Mouse (Mus musculus) ES-E14 (cell line): ENCODE measurements around the gene Hist1h3c. TPM values are rescaled to one million over a fixed set of nuclear protein-coding genes. Genes with fewer than 3 reads are reported as not detected.
"Not testable (repeated sequence)": the region's sequence is repeated elsewhere in the genome, so short reads cannot be mapped to it uniquely, and the experiment has no call there.

Experiments
- DNase-seq: peaks from one replicate; pipeline ENCODE4 v3.0.0-alpha.2; 2013; ENCODE audit warnings: low read depth, low spot score
- H3K27ac ChIP-seq: 2 replicates; pipeline ENCODE4 v1.5.1; 2012; ENCODE audit warnings: low read depth, mild to moderate bottlenecking, low read length, moderate library complexity, mixed read lengths; ENCODE audit not compliant: poor library complexity, insufficient read depth, severe bottlenecking
- H3K36me3 ChIP-seq: 2 replicates; pipeline ENCODE4 v1.6.1; 2012; ENCODE audit warnings: mild to moderate bottlenecking, low read length, moderate library complexity, mixed read lengths; ENCODE audit not compliant: control insufficient read depth, poor library complexity, insufficient read depth, severe bottlenecking
- H3K4me1 ChIP-seq, 2 experiments: fragments of 150-350 bp in 1 of 2; sonication (generic) in 1 of 2; 2 replicates each; pipeline ENCODE4 v1.6.1; 2012; ENCODE audit warnings: low read length in 2 of 2, mild to moderate bottlenecking in 1 of 2, mixed read lengths in 1 of 2; ENCODE audit not compliant: control insufficient read depth in 2 of 2, insufficient read depth in 2 of 2, poor library complexity in 1 of 2
- H3K4me3 ChIP-seq, 2 experiments: fragments of 150-350 bp in 1 of 2; sonication (generic) in 1 of 2; 2 replicates each; pipeline ENCODE4 v1.5.1; 2012; ENCODE audit warnings: low read length in 2 of 2, low read depth in 1 of 2, mild to moderate bottlenecking in 1 of 2, mixed read lengths in 1 of 2; ENCODE audit not compliant: insufficient read depth in 1 of 2, poor library complexity in 1 of 2, severe bottlenecking in 1 of 2
- H3K9ac ChIP-seq: 2 replicates; pipeline ENCODE4 v1.6.1; 2012; ENCODE audit warnings: low read depth, mild to moderate bottlenecking, low read length, mixed read lengths; ENCODE audit not compliant: poor library complexity, insufficient read depth, severe bottlenecking
- H3K9me3 ChIP-seq: fragments of 150-350 bp; sonication (generic); 2 replicates; pipeline ENCODE4 v1.6.1; 2012; ENCODE audit warnings: low read depth, mild to moderate bottlenecking, low read length; ENCODE audit not compliant: control insufficient read depth, insufficient read depth
- CHD2 ChIP-seq: IDR thresholded peaks from 2 replicates; pipeline ENCODE4 v1.6.1; 2014; ENCODE audit warnings: mild to moderate bottlenecking, low read depth, low read length, inconsistent platforms
- HCFC1 ChIP-seq: IDR thresholded peaks from 2 replicates; pipeline ENCODE4 v1.6.1; 2012; ENCODE audit warnings: low read length, inconsistent platforms, borderline replicate concordance; ENCODE audit not compliant: insufficient read depth
- MAFK ChIP-seq: IDR thresholded peaks from 2 replicates; pipeline ENCODE4 v1.6.1; 2014; ENCODE audit warnings: mild to moderate bottlenecking, low read depth, low read length, inconsistent platforms; ENCODE audit not compliant: insufficient read depth
- ZC3H11A ChIP-seq: IDR thresholded peaks from 2 replicates; pipeline ENCODE4 v1.6.1; 2012; ENCODE audit warnings: low read depth, mild to moderate bottlenecking, inconsistent platforms, low read length, borderline replicate concordance
- ZNF384 ChIP-seq: IDR thresholded peaks from 2 replicates; pipeline ENCODE4 v1.6.1; 2012; ENCODE audit warnings: low read depth, low read length, inconsistent platforms
- in situ Hi-C, 2 experiments: fragments of 600-800 bp; cut with MboI; formaldehyde crosslinking; loops; one replicate each; pipeline ENCODE4 v1.15.1; 2025; ENCODE audit warnings: low sequenced_read_pairs in 2 of 2, inconsistent platforms in 1 of 2; ENCODE audit not compliant: unreplicated experiment in 2 of 2
- total RNA-seq: library from RNA; depleted of rRNA; stranded (reverse); fragments of 300-350 nt; gene quantifications from 2 replicates; pipeline ENCODE4 v1.2.3, GENCODE M21; 2012

Hist1h3c gene
- total RNA-seq, 1 experiment = 1,161 TPM

DNA sequence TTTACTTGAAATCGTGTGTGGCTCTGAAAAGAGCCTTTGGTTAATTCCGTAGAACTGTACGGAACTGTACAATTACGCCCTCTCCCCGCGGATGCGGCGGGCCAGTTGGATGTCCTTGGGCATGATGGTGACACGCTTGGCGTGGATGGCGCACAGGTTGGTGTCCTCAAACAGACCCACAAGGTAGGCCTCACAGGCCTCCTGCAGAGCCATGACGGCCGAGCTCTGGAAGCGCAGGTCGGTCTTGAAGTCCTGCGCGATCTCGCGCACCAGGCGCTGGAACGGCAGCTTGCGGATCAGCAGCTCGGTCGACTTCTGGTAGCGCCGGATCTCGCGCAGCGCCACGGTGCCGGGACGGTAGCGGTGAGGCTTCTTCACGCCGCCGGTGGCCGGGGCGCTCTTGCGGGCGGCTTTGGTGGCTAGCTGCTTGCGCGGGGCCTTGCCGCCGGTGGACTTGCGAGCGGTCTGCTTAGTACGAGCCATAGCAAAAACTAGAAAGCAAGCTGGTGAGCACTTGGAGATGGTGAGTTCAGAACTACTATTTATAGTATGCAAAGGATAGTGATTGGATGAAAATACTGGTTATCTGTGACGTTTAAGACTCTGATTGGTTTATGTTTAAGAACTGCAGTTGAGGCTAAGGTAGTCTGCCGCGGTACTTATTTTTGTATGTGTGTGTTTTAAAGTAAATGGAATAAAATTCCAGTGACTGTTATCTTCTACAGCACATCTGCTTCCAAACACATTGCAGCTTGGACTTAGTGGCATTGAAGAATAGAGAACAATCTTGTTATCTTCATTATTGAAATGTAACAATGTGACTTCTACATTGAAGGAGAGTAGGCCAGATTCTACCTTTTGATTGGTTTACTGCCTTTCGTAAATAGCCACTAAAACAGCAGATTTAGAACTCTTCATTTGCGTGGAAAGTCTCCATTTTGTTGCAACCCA lies 16.7 kb upstream of the Hist1h3c start, which contains the start of gene Hist1h3a:
TSS of gene Hist1h3a (minus strand) at position 516 of the 951 bp plus-strand sequence.
- not testable (repeated sequence) for H3K36me3 ChIP-seq, H3K4me1 ChIP-seq, H3K9me3 ChIP-seq, DNase-seq
- TF ChIP-seq CHD2 = peak; percentile 88
- peak; percentile 22; the same call in 1 of the 2 replicates for TF ChIP-seq HCFC1
- H3K4me3 ChIP-seq = peak within 1 kb of the TSS; percentile 62 to 72
- in situ Hi-C loops = loop anchor here in 1 of 2 experiments (25.0 kb wide), 1 partner anchor 1725 kb away; the partner anchor contains the start of genes Hist1h2ag, Hist1h2ah, Hist1h2bj and Hist1h2bk
- peak within 1 kb of the TSS; percentile 99 for H3K27ac ChIP-seq
- peak within 1 kb of the TSS; percentile 98 for H3K9ac ChIP-seq

- in situ Hi-C loops = loop anchor here in 1 of 2 experiments (25.0 kb wide), 1 partner anchor 1724 kb away; the partner anchor contains the start of genes Hist1h2ag, Hist1h2ah, Hist1h2bj and Hist1h2bk
- Histone ChIP-seq H3K36me3 (no peaks in the 10 kb centered on the region), H3K4me1 (peaks cover 0 to 2% of the 10 kb centered on the region in 2 experiments; a peak in 2 of 4 replicates), H3K27ac (peak within 1 kb of the TSS; percentile 99), H3K4me3 (peak within 1 kb of the TSS; percentile 55 to 72), H3K9ac (peak within 1 kb of the TSS; percentile 98), H3K9me3 (no peaks in the 10 kb centered on the region)
- TF ChIP-seq HCFC1 (no peak), ZC3H11A (no peak), ZNF384 (no peak), MAFK (no peak), CHD2 (peak; percentile 59; the same call in 1 of the 2 replicates)
- peak; percentile 98 for DNase-seq
Observed at GRCm38 (mm10) chr13:23760972-23761864, 15.8 kb upstream of the Hist1h3c start, which contains the start of gene Hist1h4a. Gene Hist1h4a, minus strand, starts transcription at chr13:23761230.

DNA sequence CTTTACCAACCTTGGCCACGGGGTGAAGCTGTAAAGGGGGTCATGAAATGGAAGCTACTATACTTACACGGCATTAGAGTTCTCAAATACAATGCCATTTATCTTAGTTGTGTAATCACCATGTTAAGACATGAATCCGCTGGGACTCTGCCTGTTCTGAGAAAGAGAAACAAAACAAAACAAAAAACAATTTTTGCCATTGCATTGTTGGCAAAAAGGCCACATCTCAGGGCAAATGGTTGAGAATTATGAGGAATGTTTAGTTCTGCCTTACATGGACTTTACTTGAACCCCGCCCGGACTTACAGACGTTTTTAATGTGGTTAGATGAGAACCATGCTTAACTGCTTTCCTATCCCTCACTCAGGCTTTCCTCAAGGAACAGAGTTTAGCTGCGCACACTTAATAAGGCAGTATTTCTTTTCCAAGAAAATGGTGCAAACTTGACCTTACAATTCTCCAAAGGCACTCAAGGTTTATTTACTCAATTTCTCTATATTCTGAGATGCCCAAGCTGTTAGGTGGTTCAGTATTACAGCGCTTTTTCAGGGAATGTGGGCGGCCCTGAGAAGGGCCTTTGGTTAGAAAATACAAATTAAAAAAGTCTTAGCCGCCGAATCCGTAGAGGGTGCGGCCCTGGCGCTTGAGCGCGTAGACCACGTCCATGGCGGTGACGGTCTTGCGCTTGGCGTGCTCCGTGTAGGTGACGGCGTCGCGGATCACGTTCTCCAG lies 15.0 kb upstream of the Hist1h3c start:
- Histone ChIP-seq H3K4me3 (peak overlapping the region; percentile 44 to 59), H3K9me3 (no peaks in the 10 kb centered on the region), H3K9ac (peak overlapping the region; percentile 76), H3K4me1 (peaks cover 0 to 4% of the 10 kb centered on the region in 2 experiments; a peak in 2 of 4 replicates), H3K27ac (peak overlapping the region; percentile 77), H3K36me3 (no peaks in the 10 kb centered on the region)
- no peak for DNase-seq
- in situ Hi-C loops = loop anchor here in 1 of 2 experiments (25.0 kb wide), 1 partner anchor 1723 kb away; the partner anchor contains the start of genes Hist1h2ag, Hist1h2ah, Hist1h2bj and Hist1h2bk
- TF ChIP-seq HCFC1 (no peak), MAFK (no peak), CHD2 (no peak; the same call in 1 of the 2 replicates), ZNF384 (no peak), ZC3H11A (no peak)
